ENCODE assay signal across 18 mouse cellular contexts in genomic region chr4:53422799-53423198, GRCm38 (mm10). TPM values are rescaled to one million over a fixed set of nuclear protein-coding genes. Genes with fewer than 3 reads are reported as not detected.
DNase-seq lines count a peak whose midpoint lies in the region; ATAC-seq and TF ChIP-seq lines count a peak whose summit lies in the region.
"Had no signal": no experiment of that assay in that cellular context is flagged by ENCODE, and none has a peak within 500 bp of the region (broad histone marks: within the 10 kb centered on the region; RNA-seq: fewer than 3 reads in every experiment).

No protein-coding gene starts in this region.

- no peak for TF ChIP-seq POLR2A in cortical plate, adult 2 months (IDR thresholded peaks at IDR 0.05; ENCODE audit: extremely low read depth, insufficient read depth, low read length)

- ATAC-seq in CD4-positive, CD25-positive, alpha-beta regulatory T cell, adult 4 months: no peak
- ATAC-seq: inflammation-experienced regulatory T-cells, adult 6 months had no signal

- no peak overlapping the region for H3K27ac ChIP-seq in layer of hippocampus, adult 2 months
- no peak overlapping the region for H3K27ac ChIP-seq in cortical plate, adult 2 months (ENCODE audit: insufficient read depth, low read length)
- H3K27ac ChIP-seq: embryonic facial prominence, embryonic 10.5 days; liver, embryonic 15.5 days; neural tube, embryonic 13.5 days had no signal

- peak; percentile 9 for DNase-seq in CD4-positive, CD25-positive, alpha-beta regulatory T cell, adult 2 months (ENCODE audit: low read depth, low spot score)
- no peak for DNase-seq in layer of hippocampus, adult 2 months (ENCODE audit: low spot score in 2 of 2)
- no peak for DNase-seq in layer of hippocampus, postnatal 10 days (ENCODE audit: low spot score in 2 of 2)
- DNase-seq in A20 (ENCODE audit: low read depth, low spot score): peak; percentile 40
- no peak for DNase-seq in adrenal gland, adult 18-20 months (ENCODE audit: low spot score in 2 of 2)
- no peak for DNase-seq in adrenal gland, postnatal 36 days
- DNase-seq: adrenal gland, postnatal 10 days; cerebellum, adult 9-11 months; gastrocnemius, postnatal 25 days; kidney, postnatal 25 days; right cerebral cortex, postnatal 4 days; thymus, adult 2 months had no signal

- no peaks in the 10 kb centered on the region for H3K4me1 ChIP-seq in cortical plate, adult 2 months (ENCODE audit: control insufficient read depth, insufficient read depth, low read length)
- H3K4me1 ChIP-seq: embryonic facial prominence, embryonic 10.5 days; liver, embryonic 15.5 days; neural tube, embryonic 13.5 days had no signal

- no peak overlapping the region for H3K4me3 ChIP-seq in layer of hippocampus, adult 2 months
- H3K4me3 ChIP-seq in cortical plate, adult 2 months (ENCODE audit: insufficient read depth, low read length): no peak overlapping the region
- H3K4me3 ChIP-seq: embryonic facial prominence, embryonic 10.5 days; liver, embryonic 15.5 days; neural tube, embryonic 13.5 days had no signal

- TF ChIP-seq CTCF in layer of hippocampus, adult 2 months (conservative IDR thresholded peaks at IDR 0.05): peak; percentile 71
- 0 out of 2 replicates have a peak, but pooled peaks have one; percentile 14 for TF ChIP-seq CTCF in cortical plate, adult 2 months (IDR thresholded peaks at IDR 0.05; ENCODE audit: extremely low read depth, insufficient read depth, low read length)

RNA-seq across cellular contexts. Expression of gene Slc44a1, which starts 17.4 kb away (rescaled TPM):
- polyA plus RNA-seq in CD4-positive, CD25-positive, alpha-beta regulatory T cell, adult 4 months (2017; shearing (Covaris generic)): 1 to 10 TPM; 1.7 to 4.1 TPM
- total RNA-seq in layer of hippocampus, adult 2 months (2021): 10 to 100 TPM; 75.0 to 78.4 TPM
- total RNA-seq in layer of hippocampus, postnatal 10 days (2021): 10 to 100 TPM; 60.7 to 71.0 TPM
- 56.5 and 67.4 TPM in 2 replicates for polyA plus RNA-seq in cortical plate, adult 2 months (2012; rRNA removed)
- total RNA-seq in adrenal gland, adult 18-20 months (2021): 10 to 100 TPM; 85.2 to 95.7 TPM
- total RNA-seq in adrenal gland, postnatal 36 days (2021): 100 to 1,000 TPM; 111 to 116 TPM

Comparison
In these comparisons a context has a peak if more than half of its experiments do, and no peak if none do; other contexts are left out.
1. DNase-seq: peak in CD4-positive, CD25-positive, alpha-beta regulatory T cell, adult 2 months (single experiment) and A20 (single experiment); none in layer of hippocampus, adult 2 months (0 of 2), layer of hippocampus, postnatal 10 days (0 of 2), adrenal gland, adult 18-20 months (0 of 2) and adrenal gland, postnatal 36 days (0 of 2).